Mouse (Mus musculus) megakaryocyte progenitor cell, adult 5-6 weeks (primary cell): Measurements from ENCODE around the gene Olfr372. TPM values are rescaled to one million over a fixed set of nuclear protein-coding genes. Genes with fewer than 3 reads are reported as not detected.
A peak's percentile ranks its signal among the peaks of the same experiment; 100 is the strongest.
"Not testable (repeated sequence)": the region's sequence is repeated elsewhere in the genome, so short reads cannot be mapped to it uniquely, and the experiment has no call there.

Source experiments
- ATAC-seq: replicated peaks from 2 replicates; pipeline ENCODE4 v1.8.0; 2016; ENCODE audit warnings: mild to moderate bottlenecking, moderate TSS enrichment, inconsistent platforms; ENCODE audit not compliant: poor library complexity
- total RNA-seq, 2 experiments: library from RNA; stranded (forward) in 1 of 2; stranded (reverse) in 1 of 2; fragments of 157-497, 149-512 nt in 1 of 2; fragments of 200-1000 nt in 1 of 2; gene quantifications; 2 replicates each; pipeline versions ENCODE4 v1.2.3 to v1.2.4; 2015 to 2017

The Olfr372 gene
- total RNA-seq, 2 experiments from 2014 or later = not detected

- not testable (repeated sequence) for ATAC-seq
These were observed 55.7 kb downstream of the Olfr372 start for GRCm38 (mm10) chr8:72096721-72097120.

GRCm38 (mm10) chr8:72099377-72100103 is 58.5 kb downstream of the Olfr372 start:
- peak; percentile 96 for ATAC-seq

- ATAC-seq = peak; percentile 61
These were observed 64.1 kb downstream of the Olfr372 start for GRCm38 (mm10) chr8:72105165-72105564.

GRCm38 (mm10) chr8:72106740-72107139 is 65.7 kb downstream of the Olfr372 start, which contains the start of gene Olfr374:
TSS of gene Olfr374 (plus strand) at chr8:72107040.
- no peak for ATAC-seq

Other genes starting within 250 kb of the Olfr372 start
- gene Zfp709, start 159.2 kb upstream of the Olfr372 start, total RNA-seq (2015) = 4.8 and 7.9 TPM in 2 replicates
- 7.6 and 10.5 TPM in 2 replicates for gene Zfp709, start 159.2 kb upstream of the Olfr372 start, total RNA-seq (2017)
- gene Zfp882, start 132.6 kb upstream of the Olfr372 start, total RNA-seq (2015) = 3.9 and 5.9 TPM in 2 replicates
- 5.2 and 7.0 TPM in 2 replicates for gene Zfp882, start 132.6 kb upstream of the Olfr372 start, total RNA-seq (2017)
- 19.6 and 21.4 TPM in 2 replicates for gene Zfp617, start 132.6 kb upstream of the Olfr372 start, total RNA-seq (2015)
- 9.7 and 12.6 TPM in 2 replicates for gene Zfp617, start 132.6 kb upstream of the Olfr372 start, total RNA-seq (2017)
- gene Zfp961, start 90.2 kb upstream of the Olfr372 start, total RNA-seq (2015) = 38.2 and 39.2 TPM in 2 replicates
- 16.1 and 27.8 TPM in 2 replicates for gene Zfp961, start 90.2 kb upstream of the Olfr372 start, total RNA-seq (2017)
- 6.5 and 10.8 TPM in 2 replicates for gene Cyp4f18, start 31.6 kb upstream of the Olfr372 start, total RNA-seq (2015)
- 2.0 and 5.6 TPM in 2 replicates for gene Cyp4f18, start 31.6 kb upstream of the Olfr372 start, total RNA-seq (2017)
- gene Olfr373, start 42.0 kb downstream of the Olfr372 start, total RNA-seq (2015) = not detected in 2 replicates
- gene Olfr373, start 42.0 kb downstream of the Olfr372 start, total RNA-seq (2017) = not detected in 2 replicates
- gene Olfr374, start 65.8 kb downstream of the Olfr372 start, total RNA-seq (2015) = not detected in 2 replicates
- gene Olfr374, start 65.8 kb downstream of the Olfr372 start, total RNA-seq (2017) = not detected in 2 replicates
- gene Tpm4, start 93.8 kb downstream of the Olfr372 start, total RNA-seq (2015) = 37.0 and 46.0 TPM in 2 replicates
- gene Tpm4, start 93.8 kb downstream of the Olfr372 start, total RNA-seq (2017) = 64.2 and 73.9 TPM in 2 replicates
- gene Rab8a, start 120.0 kb downstream of the Olfr372 start, total RNA-seq (2015) = 34.3 and 47.3 TPM in 2 replicates
- 329 and 425 TPM in 2 replicates for gene Rab8a, start 120.0 kb downstream of the Olfr372 start, total RNA-seq (2017)
- gene Hsh2d, start 148.4 kb downstream of the Olfr372 start, total RNA-seq (2015) = 6.6 and 8.7 TPM in 2 replicates
- 4.5 and 5.9 TPM in 2 replicates for gene Hsh2d, start 148.4 kb downstream of the Olfr372 start, total RNA-seq (2017)
- gene Cib3, start 171.6 kb downstream of the Olfr372 start, total RNA-seq (2015) = not detected in 2 replicates
- gene Cib3, start 171.6 kb downstream of the Olfr372 start, total RNA-seq (2017) = not detected in 2 replicates
- gene Gm11034, start 172.4 kb downstream of the Olfr372 start, total RNA-seq (2015) = not detected in 2 replicates
- not detected in 2 replicates for gene Gm11034, start 172.4 kb downstream of the Olfr372 start, total RNA-seq (2017)
- gene Fam32a, start 178.5 kb downstream of the Olfr372 start, total RNA-seq (2015) = 40.5 and 44.9 TPM in 2 replicates
- gene Fam32a, start 178.5 kb downstream of the Olfr372 start, total RNA-seq (2017) = 37.5 and 39.1 TPM in 2 replicates
- gene Ap1m1, start 198.8 kb downstream of the Olfr372 start, total RNA-seq (2015) = 88.1 and 90.6 TPM in 2 replicates
- 52.4 and 65.4 TPM in 2 replicates for gene Ap1m1, start 198.8 kb downstream of the Olfr372 start, total RNA-seq (2017)